Mouse (Mus musculus): ENCODE measurements around the gene Gm10282.
A peak's percentile ranks its signal among the peaks of the same experiment; 100 is the strongest.

Gene Gm10282

DNA sequence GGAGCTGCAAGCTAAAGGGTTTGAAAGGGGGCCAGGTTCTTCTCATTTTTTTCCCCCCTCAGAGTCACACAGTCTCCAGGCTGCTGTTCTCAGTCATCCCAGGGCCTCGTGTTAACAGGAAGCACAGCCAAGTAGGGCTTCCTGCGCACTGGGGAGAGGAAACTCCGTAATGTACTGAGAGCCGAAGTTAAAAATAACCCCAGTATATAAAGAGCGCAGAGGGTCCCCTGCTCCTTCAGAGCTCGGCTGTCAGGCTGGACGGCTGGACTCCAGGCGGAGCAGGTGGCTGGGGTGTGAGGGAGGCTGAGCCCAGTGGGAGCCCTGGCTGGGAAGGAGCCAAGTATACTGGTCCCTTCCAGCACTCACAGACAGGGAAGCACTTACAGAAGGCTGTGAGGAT is 9.4 kb downstream of the Gm10282 start:
- DNase-seq (ENCODE audit: low spot score) = peak; percentile 25

DNA sequence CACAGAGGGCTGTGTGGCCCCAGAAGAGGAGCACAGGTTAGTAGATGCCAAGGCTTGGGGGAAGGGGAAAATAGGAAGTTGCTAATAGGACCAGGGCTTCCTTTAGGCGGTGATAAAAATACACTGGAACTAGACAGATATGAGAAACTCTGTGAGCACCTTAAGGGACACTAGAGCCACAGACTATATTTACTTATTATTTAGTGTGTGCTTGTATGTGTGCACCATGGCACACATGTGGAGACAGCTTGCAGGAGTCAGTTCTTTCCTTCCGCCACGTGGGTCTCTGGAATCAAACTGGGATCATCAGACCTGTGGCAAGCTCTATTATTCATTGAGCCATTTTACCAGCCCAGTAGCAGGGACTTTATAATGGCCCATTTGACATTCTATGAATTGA is 9.9 kb downstream of the Gm10282 start:
- DNase-seq (ENCODE audit: low spot score) = no peak

DNA sequence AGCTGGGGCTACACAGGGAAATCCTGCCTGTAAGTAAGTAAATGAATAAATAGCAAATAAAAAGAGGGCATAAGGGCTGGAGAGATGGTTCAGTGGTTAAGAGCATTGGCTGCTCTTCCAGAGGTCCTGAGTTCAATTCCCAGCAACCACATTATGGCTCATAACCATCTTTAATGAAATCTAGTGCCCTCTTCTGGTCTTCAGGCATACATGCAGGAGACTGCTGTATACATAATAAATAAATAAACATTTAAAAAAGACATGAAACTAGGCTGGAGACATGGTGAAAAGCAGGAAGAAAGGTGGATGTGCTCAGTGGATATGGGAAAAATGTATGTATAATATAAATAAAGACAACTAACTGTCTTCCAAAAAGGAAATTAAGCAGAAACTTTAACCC is 11.8 kb downstream of the Gm10282 start:
- no peak for DNase-seq (ENCODE audit: low spot score)

DNA sequence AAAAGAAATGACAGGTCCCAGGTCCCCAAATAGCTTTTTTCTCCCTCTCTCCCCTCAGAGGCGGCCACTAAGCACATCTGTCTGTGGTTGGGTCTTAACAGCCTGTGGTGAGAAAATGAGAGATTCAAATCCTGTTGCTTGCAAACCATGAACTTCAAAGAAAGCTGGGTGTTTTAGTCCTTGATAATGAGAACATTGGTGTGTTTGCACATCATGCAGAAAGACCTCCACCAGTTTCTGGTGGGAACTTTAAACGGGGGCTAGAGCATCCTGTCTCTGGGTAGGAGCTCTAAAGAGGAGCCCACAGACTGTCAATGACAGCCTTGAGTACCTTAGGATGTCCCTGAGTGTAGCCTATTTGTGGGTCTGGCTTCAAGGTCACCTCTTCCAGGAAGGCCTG is 14.0 kb downstream of the Gm10282 start:
- no peak for DNase-seq (ENCODE audit: low spot score)

DNA sequence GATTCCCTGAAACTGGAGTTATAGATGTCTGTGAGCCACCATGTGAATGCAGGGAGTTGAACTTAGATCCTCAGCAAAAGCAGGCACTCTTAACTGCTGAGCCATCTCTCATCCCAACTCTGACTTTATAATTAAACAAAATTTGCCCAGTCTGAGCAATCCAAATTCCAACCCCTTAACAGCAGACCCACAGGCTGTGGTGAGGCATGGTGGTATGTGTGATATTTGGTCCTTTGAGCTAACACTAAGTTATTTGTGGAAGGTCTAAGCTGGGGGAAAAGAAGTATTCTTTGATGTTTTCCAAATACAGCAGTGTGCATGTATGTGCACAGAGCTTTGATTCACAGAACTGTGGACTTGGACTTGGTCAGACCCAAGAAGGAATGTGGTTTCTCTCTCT is 16.0 kb downstream of the Gm10282 start:
- no peak for DNase-seq (ENCODE audit: low spot score)

DNA sequence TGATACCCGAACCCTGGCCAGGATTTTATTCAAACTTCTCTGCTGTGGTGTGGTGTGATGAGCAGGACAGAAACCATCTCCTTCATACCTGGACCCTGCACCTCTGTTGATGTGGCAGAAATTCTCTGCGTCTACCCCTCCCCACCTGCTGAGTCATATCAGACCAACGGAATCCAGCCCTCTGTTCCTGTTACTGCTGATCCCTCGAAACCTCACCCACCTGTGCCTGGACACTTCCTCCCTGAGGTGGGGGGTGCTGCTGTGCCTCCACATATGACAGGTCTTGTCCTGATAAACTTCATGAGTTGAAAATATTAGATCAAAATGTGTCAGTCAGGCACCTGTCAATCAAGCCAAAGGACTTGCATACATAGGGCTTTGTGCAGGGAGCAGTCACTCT is 19.8 kb downstream of the Gm10282 start:
- DNase-seq (ENCODE audit: low spot score) = no peak

DNA sequence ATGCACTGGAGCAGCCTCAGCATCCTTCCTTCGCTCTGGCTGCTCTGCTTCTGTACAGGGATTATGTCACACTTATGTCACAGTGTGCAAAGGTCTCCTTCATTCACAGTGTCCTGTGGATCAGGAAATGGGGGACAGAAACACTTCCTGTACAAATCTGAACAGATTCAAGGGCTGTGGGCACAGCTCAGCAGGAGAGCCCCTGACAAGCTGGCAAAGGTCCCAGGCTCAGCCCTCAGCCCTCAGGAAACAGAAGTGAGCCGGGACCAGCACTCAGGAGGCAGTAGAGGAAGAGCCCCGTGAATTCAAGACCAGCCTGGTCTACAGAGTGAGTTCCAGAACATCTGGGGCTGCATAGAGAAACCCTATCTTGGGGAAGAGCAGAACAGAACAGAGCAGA is 23.4 kb downstream of the Gm10282 start:
- no peak for DNase-seq (ENCODE audit: low spot score)

DNA sequence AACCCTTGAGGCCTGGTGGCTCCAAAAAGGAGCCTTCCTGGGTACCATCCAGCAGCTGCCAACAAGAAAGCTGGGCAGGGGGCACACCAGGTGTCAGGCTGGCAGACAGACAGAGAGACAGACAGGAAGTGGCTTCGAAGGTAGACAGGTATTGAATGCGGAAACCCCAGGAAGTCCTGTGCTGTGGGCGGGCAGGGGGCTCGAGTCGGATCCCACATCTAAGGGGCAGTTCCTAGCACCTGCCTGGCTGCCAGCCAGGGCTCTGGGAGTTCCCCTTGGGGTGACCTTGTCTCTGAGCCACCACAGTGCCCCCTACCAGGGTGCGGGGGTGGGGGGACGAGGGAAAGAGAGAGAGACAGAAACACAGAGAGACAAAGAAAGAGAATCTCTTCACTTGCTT is 25.9 kb downstream of the Gm10282 start:
- DNase-seq (ENCODE audit: low spot score) = no peak

DNA sequence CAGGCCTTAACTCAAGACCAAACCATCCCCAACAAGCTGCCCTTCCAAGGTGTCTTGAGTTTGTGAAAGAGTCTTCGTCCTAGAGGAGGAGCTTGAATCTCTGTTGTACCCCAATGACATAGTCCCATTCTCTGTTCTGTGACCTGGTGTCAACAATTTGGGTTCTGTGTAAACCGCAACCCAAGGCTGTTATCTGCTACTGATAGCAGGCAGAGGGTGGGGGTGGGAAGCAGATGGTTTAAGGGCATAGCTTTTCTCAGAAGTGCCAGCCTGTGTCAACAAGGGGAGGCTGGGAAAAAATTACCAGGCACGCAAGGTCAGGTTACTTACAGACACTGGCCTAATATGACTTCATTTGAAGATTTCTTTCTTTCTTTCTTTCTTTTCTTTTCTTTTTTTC is 27.8 kb downstream of the Gm10282 start:
- no peak for DNase-seq (ENCODE audit: low spot score)

DNA sequence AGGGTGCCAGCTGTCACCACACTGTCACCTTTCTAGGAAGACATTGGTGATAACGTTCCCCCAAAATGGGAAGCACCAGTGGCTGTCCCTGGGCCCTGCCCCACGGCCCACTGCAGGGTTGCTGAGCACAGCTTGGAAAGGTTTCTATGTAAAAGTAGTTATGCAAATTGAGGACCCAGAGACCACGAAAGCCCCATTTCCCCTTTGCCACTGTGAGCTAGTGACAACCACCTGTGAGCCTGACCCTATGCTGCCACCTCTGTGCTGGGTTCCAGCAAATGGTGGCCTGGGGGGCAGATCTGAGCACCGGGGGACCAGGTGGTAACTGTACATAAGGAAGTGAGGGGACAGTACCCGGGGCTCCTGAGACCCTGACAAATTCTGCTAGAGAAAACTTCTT is 31.3 kb downstream of the Gm10282 start:
- DNase-seq (ENCODE audit: low spot score) = no peak

DNA sequence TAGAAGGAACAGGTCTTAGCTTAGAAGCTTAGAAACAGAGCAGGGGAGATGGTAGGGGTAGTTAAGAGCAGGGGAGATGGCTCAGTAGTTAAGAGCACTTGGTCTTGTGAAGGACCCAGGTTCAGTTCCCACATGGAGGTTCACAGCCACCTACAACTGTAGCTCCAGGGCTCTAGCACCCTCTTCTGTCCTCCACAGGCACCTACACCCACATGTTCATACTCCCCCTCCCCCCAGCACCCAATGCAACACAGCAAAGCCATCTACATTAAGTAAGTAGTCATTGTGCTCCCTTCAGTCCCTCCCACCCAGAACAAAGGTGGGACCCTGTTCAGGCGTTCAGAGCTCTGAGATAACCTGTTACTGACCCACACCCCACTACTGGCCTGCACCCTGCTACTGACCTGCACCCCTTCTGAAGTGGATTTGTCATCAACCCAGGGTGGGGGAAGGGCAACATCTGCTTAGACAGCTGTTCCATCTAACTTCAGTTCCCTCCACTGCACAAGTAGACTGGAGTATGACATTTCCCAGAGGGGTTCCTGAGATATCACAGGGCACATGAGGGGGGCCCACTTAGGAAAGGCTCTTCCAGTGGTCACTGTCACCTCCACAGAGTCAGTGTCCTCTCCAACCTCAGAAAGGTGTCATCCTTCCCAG is 31.8 kb downstream of the Gm10282 start:
- no peak for DNase-seq (ENCODE audit: low spot score)

DNA sequence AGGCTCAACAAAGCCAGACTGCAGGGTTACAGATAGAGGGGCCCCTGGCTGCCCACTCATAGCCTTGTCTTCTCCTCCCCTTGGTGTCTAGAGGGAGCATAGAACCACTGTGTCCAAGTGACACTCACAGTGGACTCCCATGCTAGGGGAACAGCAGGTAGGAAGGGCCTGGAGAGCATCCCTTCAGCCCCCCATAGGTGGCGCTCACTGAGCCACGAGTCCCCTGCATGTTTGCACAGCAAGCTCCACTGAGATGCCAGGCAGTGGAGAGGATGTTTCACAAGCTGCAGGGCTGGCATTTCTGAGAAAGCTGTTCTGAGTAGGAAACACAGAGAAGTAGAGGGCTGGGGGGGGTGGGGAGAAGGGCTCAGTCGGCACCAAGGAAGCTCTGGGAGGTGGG is 32.7 kb downstream of the Gm10282 start:
- no peak for DNase-seq (ENCODE audit: low spot score)

DNA sequence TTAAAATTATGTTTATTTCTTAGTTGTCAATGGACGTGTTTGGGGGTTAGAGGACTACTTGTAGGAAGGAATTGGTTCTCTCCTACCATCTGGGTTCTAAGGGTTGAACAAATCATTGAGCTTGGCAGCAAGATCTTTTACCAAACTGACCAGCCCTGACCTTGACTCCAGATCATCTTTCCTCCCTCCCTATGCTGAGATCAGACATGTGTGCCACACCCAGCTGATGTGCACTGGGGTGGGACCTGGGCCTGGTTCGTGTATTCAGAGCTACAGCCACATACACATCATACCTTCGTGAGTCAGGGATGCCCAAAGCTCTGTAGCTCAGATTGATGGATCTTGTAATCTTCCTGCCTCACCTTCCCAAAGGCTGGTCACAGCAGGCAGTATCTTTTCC is 33.4 kb downstream of the Gm10282 start:
- no peak for DNase-seq (ENCODE audit: low spot score)

DNA sequence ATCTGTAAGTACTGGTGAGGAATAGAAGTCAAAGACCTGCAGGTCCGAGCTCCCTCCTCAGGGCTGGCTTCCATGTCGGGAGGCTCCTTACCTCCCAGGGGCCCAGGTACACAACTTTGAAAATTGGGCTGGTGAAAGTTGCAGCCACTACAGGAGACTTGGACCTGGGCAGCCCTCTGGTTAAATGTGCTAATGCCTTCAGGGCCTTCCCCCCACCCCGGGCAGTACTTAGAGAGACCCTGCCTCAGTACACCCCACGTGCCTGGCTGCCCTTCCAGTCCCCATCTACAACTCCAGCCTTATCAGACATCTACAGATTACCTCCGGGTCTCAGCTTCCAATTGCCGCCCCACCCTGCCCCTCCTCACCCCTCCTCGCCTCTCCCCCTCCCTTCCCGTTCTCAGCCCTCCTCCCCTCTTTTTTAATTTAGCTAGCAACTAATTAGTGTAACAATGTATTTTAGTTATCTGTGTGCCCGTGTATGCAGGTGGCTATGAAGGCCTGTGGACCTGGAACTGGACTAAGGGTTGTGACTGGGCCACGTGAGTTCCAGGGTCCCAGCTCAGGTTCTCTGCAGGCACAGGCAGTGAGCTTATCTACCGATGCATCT is 33.9 kb downstream of the Gm10282 start:
- DNase-seq (ENCODE audit: low spot score) = no peak

DNA sequence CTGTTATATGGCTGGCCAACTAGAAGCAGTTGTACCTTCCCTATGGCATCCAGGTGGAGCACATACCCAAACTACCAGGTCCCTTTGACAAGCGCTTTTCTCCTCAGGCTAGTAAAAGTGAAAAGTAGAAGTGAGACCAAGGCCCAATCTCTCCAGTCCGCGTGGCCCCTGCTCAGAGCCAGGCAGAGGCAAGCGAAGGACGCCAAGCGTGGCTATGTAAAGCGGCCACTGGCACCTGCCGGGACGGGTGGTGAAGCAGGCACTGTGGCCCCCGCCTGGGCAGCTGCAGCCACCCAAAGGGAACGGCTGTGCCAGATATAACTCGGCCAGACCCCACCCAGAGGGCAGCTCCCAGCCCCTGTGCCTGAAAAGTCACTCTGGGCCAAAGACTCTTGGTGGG is 34.5 kb downstream of the Gm10282 start:
- DNase-seq (ENCODE audit: low spot score) = no peak

DNA sequence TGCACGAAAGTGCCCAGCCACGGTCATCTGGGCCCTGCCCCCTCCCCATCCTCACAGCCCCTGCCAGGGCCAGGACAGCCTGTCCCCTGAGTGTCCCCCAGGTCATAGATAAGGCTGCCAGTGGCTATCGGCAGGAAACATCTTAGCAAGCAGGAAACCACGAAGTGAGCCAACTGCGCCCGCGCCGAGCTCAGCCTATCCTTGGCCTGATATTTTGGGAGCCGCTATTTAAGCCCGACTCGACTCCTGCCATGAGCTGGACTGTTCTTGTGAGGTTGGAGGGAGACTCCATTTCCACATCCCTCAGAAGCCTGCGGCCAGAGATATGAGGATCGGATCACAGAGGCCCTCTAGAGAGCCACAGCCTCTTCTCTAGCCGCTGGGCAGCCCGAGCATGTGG is 36.7 kb downstream of the Gm10282 start:
- peak; percentile 41 for DNase-seq (ENCODE audit: low spot score)

DNA sequence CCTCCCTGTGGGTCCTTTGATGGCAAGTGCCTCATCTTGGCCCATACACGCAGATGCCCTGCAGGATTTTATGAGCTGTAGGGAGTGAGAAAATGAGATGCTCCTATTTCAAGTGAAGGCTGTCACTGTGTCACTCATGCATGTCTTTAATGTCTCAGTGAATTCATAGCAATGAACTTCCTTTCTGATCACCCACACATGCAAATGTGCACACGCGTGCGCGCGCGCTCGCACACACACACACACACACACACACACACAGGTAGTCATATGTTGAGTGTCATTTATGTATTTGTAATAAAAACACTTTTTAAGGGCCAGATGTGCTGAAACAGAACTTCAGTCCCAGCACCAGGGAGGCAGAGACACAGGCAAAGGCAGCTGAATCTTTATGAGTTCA is 38.0 kb downstream of the Gm10282 start:
- DNase-seq (ENCODE audit: low spot score) = no peak

DNA sequence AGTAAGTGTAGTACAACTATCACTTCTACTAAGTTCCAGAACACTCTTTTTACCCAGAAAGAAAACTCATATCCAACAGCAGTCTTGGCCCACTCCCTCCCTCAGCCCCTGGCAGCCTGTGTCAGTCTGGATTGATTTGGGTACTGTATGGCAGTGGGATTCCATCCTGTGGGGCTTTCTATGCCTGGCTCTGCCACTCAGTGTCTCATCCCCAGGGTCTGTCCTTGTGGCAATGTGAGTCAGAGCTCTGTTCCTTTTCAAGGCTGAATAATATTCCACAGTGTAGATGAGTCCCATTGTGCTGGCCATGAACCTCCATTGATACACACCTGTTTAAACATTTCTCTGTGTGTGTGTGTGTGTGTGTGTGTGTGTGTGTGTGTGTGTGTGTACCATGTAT is 38.4 kb downstream of the Gm10282 start:
- DNase-seq (ENCODE audit: low spot score) = no peak

DNA sequence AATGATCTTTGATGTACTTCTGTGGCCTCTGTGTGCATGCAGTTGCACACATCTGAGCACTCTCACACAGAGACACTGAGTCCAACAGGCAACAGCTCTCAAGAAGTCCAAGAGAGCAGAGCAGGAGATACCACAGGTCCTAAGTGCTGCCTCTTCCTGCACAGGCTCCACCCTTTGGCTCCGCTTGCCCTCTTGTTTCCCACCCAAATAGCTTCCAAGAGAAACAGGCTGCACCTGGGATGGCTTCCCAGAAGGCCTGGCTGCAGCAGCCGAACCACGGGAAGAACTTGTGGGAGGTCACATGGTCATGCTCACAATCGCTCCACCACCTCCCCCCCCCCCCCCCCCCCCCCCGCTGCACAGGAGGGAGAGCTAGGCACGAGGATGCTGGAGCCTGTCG is 39.7 kb downstream of the Gm10282 start:
- DNase-seq (ENCODE audit: low spot score) = no peak

DNA sequence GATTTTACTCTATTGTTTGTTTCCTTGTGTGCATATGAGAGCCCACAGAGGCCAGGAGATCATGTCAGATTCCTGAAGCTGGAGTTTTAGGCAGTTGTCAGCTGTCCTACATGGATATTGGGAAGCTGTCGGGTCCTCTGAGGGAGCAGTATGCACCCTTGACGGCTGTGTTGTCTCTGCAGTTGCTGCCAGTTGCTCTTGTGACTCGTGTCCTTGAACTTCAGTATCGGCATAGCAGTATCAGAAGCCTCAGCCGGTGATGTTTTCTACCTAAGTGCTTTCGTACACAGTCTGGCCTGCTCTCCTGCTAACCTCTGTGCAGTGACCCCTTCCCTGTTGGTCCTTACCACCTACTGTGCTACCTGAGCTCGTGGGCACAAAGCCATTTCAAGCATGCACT is 41.6 kb downstream of the Gm10282 start:
- no peak for DNase-seq (ENCODE audit: low spot score)

DNA sequence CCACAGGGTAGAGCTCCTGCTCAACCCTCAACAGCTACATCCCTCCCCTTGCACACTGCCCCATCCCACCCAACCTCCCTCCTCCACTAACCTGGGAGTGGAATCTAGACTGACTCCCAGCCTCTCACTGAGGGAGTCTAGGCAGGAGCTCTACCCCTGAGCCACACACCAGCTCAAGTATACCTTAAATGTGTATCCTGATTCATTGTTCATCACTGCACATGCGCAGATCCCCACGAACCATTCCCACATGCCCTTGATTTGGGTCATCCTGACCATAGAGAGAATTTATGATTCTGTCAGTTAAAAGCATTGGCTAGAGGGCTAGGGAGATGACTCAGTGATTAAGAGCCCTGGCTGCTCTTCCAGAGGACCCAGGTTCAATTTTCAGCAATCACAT is 42.3 kb downstream of the Gm10282 start:
- DNase-seq (ENCODE audit: low spot score) = no peak

DNA sequence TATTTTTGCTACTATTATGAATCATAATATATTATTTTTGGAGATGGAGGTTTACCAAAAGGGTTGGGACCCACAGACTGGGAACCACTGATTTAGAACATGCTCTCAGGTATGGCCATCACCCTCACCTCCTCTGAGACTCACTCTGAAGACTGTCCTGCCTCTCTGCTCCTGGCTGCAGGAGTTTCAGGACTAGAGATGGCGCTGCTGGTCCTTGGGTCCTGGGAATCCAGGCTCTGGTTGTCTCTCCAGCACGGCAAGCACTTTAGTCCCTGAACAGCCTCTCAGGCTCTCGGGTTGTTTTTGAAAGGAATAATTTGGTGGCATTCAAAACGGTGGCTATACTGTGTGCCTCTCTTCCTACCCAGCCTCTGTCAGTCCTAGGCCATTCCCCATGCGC is 43.2 kb downstream of the Gm10282 start:
- no peak for DNase-seq (ENCODE audit: low spot score)

DNA sequence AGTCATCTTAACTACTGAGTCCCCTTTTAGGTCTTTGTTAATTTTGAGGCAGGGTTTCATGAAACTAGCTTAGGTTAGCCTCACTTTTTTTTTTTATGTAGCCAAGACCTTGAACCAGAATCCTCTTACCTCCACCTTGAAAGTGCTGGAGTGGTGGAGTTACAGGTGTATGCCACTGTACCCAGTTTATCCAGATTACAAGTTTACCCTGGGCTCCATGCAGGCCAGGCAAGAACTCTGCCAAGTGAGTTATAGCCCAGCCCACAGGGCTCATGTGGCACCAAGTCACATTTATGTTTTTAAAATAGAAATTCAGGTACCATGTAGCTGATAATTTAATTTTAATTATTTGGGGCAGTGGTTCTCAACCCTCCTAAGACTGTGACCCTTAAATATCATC is 43.6 kb downstream of the Gm10282 start:
- DNase-seq (ENCODE audit: low spot score) = no peak

DNA sequence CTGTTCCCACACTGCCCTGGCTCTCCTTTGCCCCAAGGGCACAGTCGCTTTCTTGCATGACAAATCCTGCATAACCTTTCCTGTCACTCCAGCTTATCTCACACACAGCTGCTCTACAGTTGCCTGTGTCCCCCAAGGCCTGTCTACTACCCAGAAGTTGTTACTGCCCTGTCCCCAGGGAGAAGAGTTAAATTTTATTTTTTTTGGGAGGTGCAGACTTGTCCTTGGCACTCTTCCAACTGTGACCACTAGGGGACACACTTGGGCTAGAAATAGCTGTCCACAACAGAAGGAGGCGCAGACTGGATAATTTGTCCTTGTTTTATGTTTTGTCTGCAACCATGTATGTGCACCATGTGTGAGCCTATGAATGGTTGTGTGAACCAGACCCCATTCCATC is 44.0 kb downstream of the Gm10282 start:
- DNase-seq (ENCODE audit: low spot score) = peak; percentile 48
